Mouse (Mus musculus) MEL (cell line): ENCODE measurements around the gene Cnga1. TPM values are rescaled to one million over a fixed set of nuclear protein-coding genes. Genes with fewer than 3 reads are reported as not detected.
"Not testable (repeated sequence)": the region's sequence is repeated elsewhere in the genome, so short reads cannot be mapped to it uniquely, and the experiment has no call there.

Experiments
- DNase-seq: peaks from one replicate; pipeline ENCODE4 v3.0.0; 2011; ENCODE audit warnings: low read depth, low spot score
- H3K27ac ChIP-seq: 2 replicates; pipeline ENCODE4 v1.5.1; 2012; ENCODE audit warnings: low read depth, mild to moderate bottlenecking, control low read depth, low read length, moderate library complexity; ENCODE audit not compliant: control insufficient read depth
- H3K27me3 ChIP-seq, 2 experiments: fragments of 150-350 bp in 1 of 2; sonication (generic) in 1 of 2; 2 replicates each; pipeline ENCODE4 v1.6.1; 2012; ENCODE audit warnings: low read length in 2 of 2, mild to moderate bottlenecking in 2 of 2, improper control_type of control experiment in 1 of 2, moderate library complexity in 1 of 2; ENCODE audit not compliant: insufficient read depth in 2 of 2, control insufficient read depth in 1 of 2
- H3K36me3 ChIP-seq, 2 experiments: 2 replicates each; pipeline ENCODE4 v1.6.1; 2012 to 2014; ENCODE audit warnings: low read length in 2 of 2, improper control_type of control experiment in 1 of 2, inconsistent platforms in 1 of 2, mild to moderate bottlenecking in 1 of 2; ENCODE audit not compliant: insufficient read depth in 2 of 2, control insufficient read depth in 1 of 2
- H3K4me1 ChIP-seq, 2 experiments: fragments of 150-350 bp in 1 of 2; sonication (generic) in 1 of 2; 2 replicates each; pipeline ENCODE4 v1.6.1; 2012; ENCODE audit warnings: low read length in 2 of 2, improper control_type of control experiment in 1 of 2, mild to moderate bottlenecking in 1 of 2; ENCODE audit not compliant: insufficient read depth in 2 of 2, control insufficient read depth in 1 of 2
- H3K4me3 ChIP-seq, 2 experiments: fragments of 150-350 bp in 1 of 2; sonication (generic) in 1 of 2; 2 replicates each; pipeline ENCODE4 v1.5.1; 2012; ENCODE audit warnings: low read depth in 2 of 2, low read length in 2 of 2, mild to moderate bottlenecking in 2 of 2, moderate library complexity in 2 of 2, control low read depth in 1 of 2, improper control_type of control experiment in 1 of 2; ENCODE audit not compliant: control insufficient read depth in 1 of 2, insufficient read depth in 1 of 2
- H3K79me2 ChIP-seq: 2 replicates; pipeline ENCODE4 v1.6.1; 2012; ENCODE audit warnings: mild to moderate bottlenecking, low read length, moderate library complexity; ENCODE audit not compliant: control insufficient read depth, poor library complexity, insufficient read depth
- H3K9ac ChIP-seq: 2 replicates; pipeline ENCODE4 v1.6.1; 2012; ENCODE audit warnings: low read depth, mild to moderate bottlenecking, control low read depth, low read length, moderate library complexity; ENCODE audit not compliant: control insufficient read depth, poor library complexity, severe bottlenecking
- H3K9me3 ChIP-seq: fragments of 150-350 bp; sonication (generic); replicated peaks from 2 replicates; pipeline ENCODE4 v1.6.1; 2012; ENCODE audit warnings: mild to moderate bottlenecking, low read length, improper control_type of control experiment, moderate library complexity; ENCODE audit not compliant: insufficient read depth
- BHLHE40 ChIP-seq: IDR thresholded peaks from 2 replicates; pipeline ENCODE4 v1.6.1; 2012; ENCODE audit warnings: low read depth, mild to moderate bottlenecking, inconsistent platforms, low read length, improper control_type of control experiment, borderline replicate concordance
- CHD1 ChIP-seq: IDR thresholded peaks from 2 replicates; pipeline ENCODE4 v1.6.1; 2012; ENCODE audit warnings: low read depth, mild to moderate bottlenecking, inconsistent platforms, low read length, improper control_type of control experiment
- CTCF ChIP-seq, 3 experiments: IDR thresholded peaks in 2 of 3; conservative IDR thresholded peaks in 1 of 3; 2 replicates each; pipeline ENCODE4 v1.5.1; 2011 to 2012; ENCODE audit warnings: low read length in 3 of 3, low read depth in 2 of 3, mild to moderate bottlenecking in 2 of 3, improper control_type of control experiment in 1 of 3, inconsistent platforms in 1 of 3, mixed read lengths in 1 of 3, moderate library complexity in 1 of 3; ENCODE audit not compliant: control insufficient read depth in 1 of 3, insufficient read depth in 1 of 3, poor library complexity in 1 of 3, severe bottlenecking in 1 of 3
- ELF1 ChIP-seq: IDR thresholded peaks from 2 replicates; pipeline ENCODE4 v1.6.1; 2014; ENCODE audit warnings: low read depth, mild to moderate bottlenecking, inconsistent platforms, low read length, improper control_type of control experiment, moderate library complexity
- EP300 ChIP-seq, 2 experiments: IDR thresholded peaks; 2 replicates each; pipeline ENCODE4 v1.6.1; 2011; ENCODE audit warnings: improper control_type of control experiment in 2 of 2, low read length in 2 of 2, low read depth in 1 of 2, mild to moderate bottlenecking in 1 of 2
- ETS1 ChIP-seq: IDR thresholded peaks from 2 replicates; pipeline ENCODE4 v1.6.1; 2012; ENCODE audit warnings: low read depth, mild to moderate bottlenecking, inconsistent platforms, low read length, improper control_type of control experiment, moderate library complexity
- HCFC1 ChIP-seq: IDR thresholded peaks from 2 replicates; pipeline ENCODE4 v1.6.1; 2012; ENCODE audit warnings: low read depth, mild to moderate bottlenecking, inconsistent platforms, low read length, improper control_type of control experiment, moderate library complexity
- MAZ ChIP-seq: IDR thresholded peaks from 2 replicates; pipeline ENCODE4 v1.6.1; 2012; ENCODE audit warnings: low read depth, mild to moderate bottlenecking, inconsistent platforms, low read length, improper control_type of control experiment
- MEF2A ChIP-seq: IDR thresholded peaks from 2 replicates; pipeline ENCODE4 v1.6.1; 2014; ENCODE audit warnings: low read depth, mild to moderate bottlenecking, inconsistent platforms, low read length, improper control_type of control experiment; ENCODE audit not compliant: poor library complexity, insufficient replicate concordance, severe bottlenecking; ENCODE audit errors: extremely low read depth
- NELFE ChIP-seq: IDR thresholded peaks from 2 replicates; pipeline ENCODE4 v1.6.1; 2011; ENCODE audit warnings: low read depth, low read length, improper control_type of control experiment
- POLR2AphosphoS2 ChIP-seq: IDR thresholded peaks from 2 replicates; pipeline ENCODE4 v1.6.1; 2011; ENCODE audit warnings: low read length, improper control_type of control experiment
- POLR2AphosphoS5 ChIP-seq: IDR thresholded peaks from 2 replicates; pipeline ENCODE4 v1.6.1; 2012; ENCODE audit warnings: low read depth, borderline replicate concordance, mild to moderate bottlenecking, inconsistent platforms, low read length, moderate library complexity, mixed read lengths
- RAD21 ChIP-seq: IDR thresholded peaks from 2 replicates; pipeline ENCODE4 v1.6.1; 2011; ENCODE audit warnings: mild to moderate bottlenecking, low read depth, low read length, improper control_type of control experiment
- RCOR1 ChIP-seq: IDR thresholded peaks from 2 replicates; pipeline ENCODE4 v1.6.1; 2012; ENCODE audit warnings: low read depth, mild to moderate bottlenecking, inconsistent platforms, low read length, improper control_type of control experiment
- SIN3A ChIP-seq: IDR thresholded peaks from 2 replicates; pipeline ENCODE4 v1.6.1; 2012; ENCODE audit warnings: low read length, improper control_type of control experiment, inconsistent platforms
- SMC3 ChIP-seq: IDR thresholded peaks from 2 replicates; pipeline ENCODE4 v1.6.1; 2011; ENCODE audit warnings: low read depth, low read length, improper control_type of control experiment
- TAL1 ChIP-seq: IDR thresholded peaks from 2 replicates; pipeline ENCODE4 v1.6.1; 2012; ENCODE audit warnings: mild to moderate bottlenecking, inconsistent platforms, low read length, moderate library complexity, mixed read lengths
- TBP ChIP-seq: IDR thresholded peaks from 2 replicates; pipeline ENCODE4 v1.8.0; 2011; ENCODE audit warnings: low read depth, low read length, improper control_type of control experiment
- ZMIZ1 ChIP-seq: IDR thresholded peaks from 2 replicates; pipeline ENCODE4 v1.6.1; 2012; ENCODE audit warnings: low read depth, mild to moderate bottlenecking, inconsistent platforms, low read length, improper control_type of control experiment, moderate library complexity
- polyA plus RNA-seq, 2 experiments: library from polyadenylated mRNA; stranded (reverse) in 1 of 2; unstranded in 1 of 2; fragments of >175 nt in 1 of 2; fragments of >200 nt in 1 of 2; gene quantifications; 2 replicates each; pipeline versions ENCODE4 v1.2.1 to v1.2.4; 2012; ENCODE audit warnings: low replicate concordance in 2 of 2, low read depth in 1 of 2; ENCODE audit not compliant: insufficient read length in 2 of 2, insufficient read depth in 1 of 2, missing spikeins in 1 of 2
- total RNA-seq: library from RNA; depleted of rRNA; stranded (reverse); fragments of 300-350 nt; gene quantifications from 2 replicates; pipeline ENCODE4 v1.2.3, GENCODE M21; 2012

Cnga1 gene
- total and polyA plus RNA-seq, 3 experiments: 0.04 TPM; not detected in 2

GRCm38 (mm10) chr5:72603138-72603537 lies 40.9 kb downstream of the Cnga1 start:
- H3K9ac ChIP-seq: no peak overlapping the region
- H3K27me3 ChIP-seq: peaks cover 0 to 2% of the 10 kb centered on the region in 2 experiments; a peak in 2 of 4 replicates
- H3K9me3 ChIP-seq: no peaks in the 10 kb centered on the region
- TF ChIP-seq HCFC1: no peak
- TF ChIP-seq, all 39 proteins: peak for 0
- DNase-seq: no peak
- Histone ChIP-seq H3K79me2 (no peaks in the 10 kb centered on the region), H3K4me3 (no peak overlapping the region), H3K4me1 (no peaks in the 10 kb centered on the region), H3K36me3 (no peaks in the 10 kb centered on the region), H3K27ac (no peak overlapping the region)

GRCm38 (mm10) chr5:72601006-72601405 lies 43.1 kb downstream of the Cnga1 start:
- Histone ChIP-seq H3K9ac (no peak overlapping the region), H3K9me3 (no peaks in the 10 kb centered on the region), H3K79me2 (no peaks in the 10 kb centered on the region), H3K4me1 (no peaks in the 10 kb centered on the region), H3K4me3 (no peak overlapping the region), H3K27ac (no peak overlapping the region), H3K36me3 (no peaks in the 10 kb centered on the region), H3K27me3 (peaks cover 0 to 2% of the 10 kb centered on the region in 2 experiments; a peak in 1 of 4 replicates)
- DNase-seq: peak; percentile 64
- no peak for TF ChIP-seq POLR2AphosphoS5
- TF ChIP-seq ZMIZ1: no peak
- no peak for TF ChIP-seq SIN3A
- no peak for TF ChIP-seq POLR2AphosphoS2
- TF ChIP-seq MAZ: no peak
- no peak for TF ChIP-seq ELF1
- no peak for TF ChIP-seq TBP
- TF ChIP-seq CTCF (IDR thresholded peaks at IDR 0.05 in 2 of 3, conservative IDR thresholded peaks at IDR 0.05 in 1 of 3; ENCODE audit: control insufficient read depth in 1 of 3, insufficient read depth in 1 of 3, low read depth in 2 of 3, low read length in 3 of 3, poor library complexity in 1 of 3, severe bottlenecking in 1 of 3): peak; percentile 46 to 68 (median 62)
- TF ChIP-seq SMC3: peak; percentile 68
- TF ChIP-seq TAL1: no peak
- peak; percentile 45 for TF ChIP-seq RAD21
- TF ChIP-seq NELFE: no peak

GRCm38 (mm10) chr5:72587192-72587681 lies 56.8 kb downstream of the Cnga1 start, which contains the start of gene Gm5868:
Gm5868 (minus strand) TSS chr5:72587551.
- no peaks in the 10 kb centered on the region for H3K36me3 ChIP-seq
- no peak within 1 kb of the TSS for H3K27ac ChIP-seq
- no peak for DNase-seq
- no peak within 1 kb of the TSS for H3K4me3 ChIP-seq
- H3K9ac ChIP-seq: no peak within 1 kb of the TSS
- no peaks in the 10 kb centered on the region for H3K27me3 ChIP-seq
- H3K9me3 ChIP-seq: no peaks in the 10 kb centered on the region
- no peaks in the 10 kb centered on the region for H3K4me1 ChIP-seq
- no peaks in the 10 kb centered on the region for H3K79me2 ChIP-seq
- TF ChIP-seq MEF2A: no peak
- no peak for TF ChIP-seq BHLHE40
- no peak for TF ChIP-seq CHD1
- TF ChIP-seq RCOR1: no peak
- TF ChIP-seq EP300 (IDR thresholded peaks at IDR 0.05; ENCODE audit: low read depth in 1 of 2, low read length in 2 of 2): no peak
- no peak for TF ChIP-seq ETS1

- not testable (repeated sequence) for DNase-seq, H3K9ac ChIP-seq, H3K27ac ChIP-seq, H3K27me3 ChIP-seq, H3K9me3 ChIP-seq, H3K79me2 ChIP-seq, H3K4me1 ChIP-seq, H3K36me3 ChIP-seq, H3K4me3 ChIP-seq
These were observed 57.3 kb downstream of the Cnga1 start for GRCm38 (mm10) chr5:72586667-72587191.
